Mouse (Mus musculus): ENCODE measurements around the gene Kctd2. TPM values are rescaled to one million over a fixed set of nuclear protein-coding genes. Genes with fewer than 3 reads are reported as not detected.

Gene Kctd2
- polyA plus RNA-seq, 1 experiment from 2014 or later, result 17.5 TPM

DNA sequence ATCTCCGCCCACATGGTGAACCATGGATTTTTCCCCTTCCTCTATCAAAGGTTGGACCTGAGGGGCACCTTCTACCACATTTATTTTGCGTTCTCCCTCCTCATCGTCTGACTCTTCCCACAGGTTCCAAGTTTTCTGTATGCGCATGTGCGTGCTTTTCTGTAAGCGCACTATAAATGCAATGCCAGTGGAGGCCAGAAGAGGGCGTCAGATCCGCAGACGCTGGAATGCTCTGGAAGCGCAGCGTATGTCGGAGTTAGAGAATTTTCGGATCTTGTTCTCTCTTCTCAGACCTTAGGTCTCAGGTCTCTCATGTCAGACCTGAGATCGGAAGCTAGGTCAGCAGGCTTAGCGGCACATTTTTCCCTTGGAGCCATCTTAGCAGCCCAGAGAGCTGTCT lies 35.7 kb downstream of the Kctd2 start:
- ATAC-seq (ENCODE audit: insufficient number of reproducible peaks, low FRiP score), result no peak
- Histone ChIP-seq H3K36me3 (no peaks in the 10 kb centered on the region), H3K27me3 (replicated peaks) (no peaks in the 10 kb centered on the region), H3K27ac (ENCODE audit: poor library complexity, severe bottlenecking) (no peak overlapping the region), H3K4me1 (replicated peaks) (peaks cover 18% of the 10 kb centered on the region), H3K9me3 (replicated peaks) (0 out of 2 replicates have a peak, but pooled peaks cover 3% of the 10 kb centered on the region), H3K4me2 (no peak overlapping the region), H3K4me3 (no peak overlapping the region), H3K9ac (no peak overlapping the region)
- 86% methylated on average over 15 of the region's 15 CpGs for WGBS

DNA sequence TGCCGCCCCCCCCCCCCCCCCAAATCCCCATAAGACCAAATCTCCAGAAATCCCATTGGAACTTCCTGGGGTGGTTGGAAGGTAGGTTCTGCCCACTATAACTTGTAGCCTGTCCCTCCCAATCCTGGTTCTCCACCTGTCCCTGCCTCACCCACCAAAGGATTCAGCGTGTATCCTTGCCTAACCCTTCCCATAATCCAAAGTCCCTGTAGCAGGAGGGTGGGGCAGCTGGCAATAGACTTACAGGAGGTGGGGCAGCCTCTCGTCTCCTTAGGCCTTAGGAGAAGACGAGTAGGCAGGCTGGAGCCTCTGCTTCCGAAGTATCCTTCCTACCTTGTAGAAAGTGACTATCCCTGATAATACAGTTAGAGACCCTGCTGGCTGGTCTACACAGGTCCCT lies 36.3 kb downstream of the Kctd2 start:
- Histone ChIP-seq H3K36me3 (no peaks in the 10 kb centered on the region), H3K27ac (ENCODE audit: poor library complexity, severe bottlenecking) (no peak overlapping the region), H3K27me3 (replicated peaks) (no peaks in the 10 kb centered on the region), H3K9ac (no peak overlapping the region), H3K4me3 (no peak overlapping the region), H3K4me1 (replicated peaks) (peaks cover 18% of the 10 kb centered on the region), H3K9me3 (replicated peaks) (0 out of 2 replicates have a peak, but pooled peaks cover 3% of the 10 kb centered on the region), H3K4me2 (no peak overlapping the region)
- 82% methylated on average over 5 of the region's 5 CpGs for WGBS
- no peak for ATAC-seq (ENCODE audit: insufficient number of reproducible peaks, low FRiP score)

DNA sequence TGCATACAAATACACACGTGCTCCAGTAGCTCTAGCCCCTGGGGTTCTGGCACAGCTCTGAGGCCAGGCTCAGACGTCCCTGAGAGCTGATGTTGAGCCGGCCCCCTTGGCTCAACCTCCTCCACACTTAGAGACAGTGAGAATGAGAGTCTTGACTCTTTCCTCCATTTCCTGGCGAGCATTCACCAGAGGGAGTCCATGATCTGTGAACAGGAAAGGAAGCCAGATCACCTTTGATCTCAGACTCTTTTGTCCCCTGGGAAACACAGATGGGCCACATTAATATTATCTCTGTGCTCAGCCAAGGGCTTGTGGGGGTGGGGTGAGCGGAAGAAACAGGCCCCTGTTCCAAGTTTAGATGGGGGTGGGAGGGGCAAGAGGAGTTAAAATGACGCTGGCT lies 37.5 kb downstream of the Kctd2 start:
- Histone ChIP-seq H3K27me3 (replicated peaks) (peaks cover 4% of the 10 kb centered on the region; the same call in 1 of the 2 replicates), H3K4me2 (no peak overlapping the region), H3K27ac (ENCODE audit: poor library complexity, severe bottlenecking) (no peak overlapping the region), H3K36me3 (no peaks in the 10 kb centered on the region), H3K9ac (no peak overlapping the region), H3K4me1 (replicated peaks) (peaks cover 18% of the 10 kb centered on the region), H3K9me3 (replicated peaks) (0 out of 2 replicates have a peak, but pooled peaks cover 3% of the 10 kb centered on the region), H3K4me3 (no peak overlapping the region)
- WGBS, result 23% methylated on average over 6 of the region's 6 CpGs
- ATAC-seq (ENCODE audit: insufficient number of reproducible peaks, low FRiP score), result no peak

DNA sequence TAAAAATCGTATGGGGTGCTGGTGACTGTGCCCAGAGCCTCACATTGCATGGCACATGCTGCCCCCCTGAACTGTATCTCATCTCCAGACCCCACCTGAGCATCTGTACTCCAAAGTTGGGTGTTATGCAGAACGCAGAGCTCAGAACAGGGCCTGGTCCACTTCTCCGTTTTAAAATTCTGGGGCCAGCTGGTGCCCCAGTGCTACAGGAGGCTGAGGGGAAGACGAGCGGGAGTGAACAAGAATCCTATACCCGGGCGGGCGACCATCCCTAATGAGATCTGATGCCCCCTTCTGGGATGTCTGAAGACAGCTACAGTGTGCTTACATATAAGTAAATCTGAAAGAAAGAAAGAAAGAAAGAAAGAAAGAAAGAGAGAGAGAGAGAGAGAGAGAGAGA lies 41.0 kb downstream of the Kctd2 start:
- Histone ChIP-seq H3K4me2 (no peak overlapping the region), H3K4me1 (replicated peaks) (peaks cover 18% of the 10 kb centered on the region), H3K27ac (ENCODE audit: poor library complexity, severe bottlenecking) (no peak overlapping the region), H3K4me3 (no peak overlapping the region), H3K36me3 (no peaks in the 10 kb centered on the region), H3K9me3 (replicated peaks) (no peaks in the 10 kb centered on the region), H3K9ac (no peak overlapping the region), H3K27me3 (replicated peaks) (peaks cover 9% of the 10 kb centered on the region; the same call in 1 of the 2 replicates)
- no peak for ATAC-seq (ENCODE audit: insufficient number of reproducible peaks, low FRiP score)
- WGBS, result 22% methylated on average over 8 of the region's 8 CpGs

DNA sequence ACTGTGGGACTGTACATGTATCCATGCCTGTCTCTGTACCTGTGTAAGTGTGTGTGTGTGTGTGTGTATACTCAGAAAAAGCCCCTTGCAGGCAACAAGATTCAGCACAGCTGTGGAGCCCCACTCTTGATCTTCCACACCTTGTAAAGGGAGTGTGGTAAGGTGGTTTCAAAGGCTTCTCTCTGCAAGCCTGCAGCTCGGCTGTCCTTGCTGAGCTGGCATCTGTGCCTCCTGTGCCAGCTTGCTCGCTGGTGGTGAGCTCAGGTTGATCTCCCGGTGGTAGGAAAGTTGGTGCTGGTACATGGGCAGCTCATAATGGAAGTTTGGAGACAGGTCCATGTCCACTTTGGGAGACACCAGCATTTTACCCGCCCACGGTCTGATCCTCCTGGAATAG lies 41.9 kb downstream of the Kctd2 start:
- H3K9me3 ChIP-seq (replicated peaks), result no peaks in the 10 kb centered on the region
- WGBS, result 68% methylated on average over 5 of the region's 5 CpGs

DNA sequence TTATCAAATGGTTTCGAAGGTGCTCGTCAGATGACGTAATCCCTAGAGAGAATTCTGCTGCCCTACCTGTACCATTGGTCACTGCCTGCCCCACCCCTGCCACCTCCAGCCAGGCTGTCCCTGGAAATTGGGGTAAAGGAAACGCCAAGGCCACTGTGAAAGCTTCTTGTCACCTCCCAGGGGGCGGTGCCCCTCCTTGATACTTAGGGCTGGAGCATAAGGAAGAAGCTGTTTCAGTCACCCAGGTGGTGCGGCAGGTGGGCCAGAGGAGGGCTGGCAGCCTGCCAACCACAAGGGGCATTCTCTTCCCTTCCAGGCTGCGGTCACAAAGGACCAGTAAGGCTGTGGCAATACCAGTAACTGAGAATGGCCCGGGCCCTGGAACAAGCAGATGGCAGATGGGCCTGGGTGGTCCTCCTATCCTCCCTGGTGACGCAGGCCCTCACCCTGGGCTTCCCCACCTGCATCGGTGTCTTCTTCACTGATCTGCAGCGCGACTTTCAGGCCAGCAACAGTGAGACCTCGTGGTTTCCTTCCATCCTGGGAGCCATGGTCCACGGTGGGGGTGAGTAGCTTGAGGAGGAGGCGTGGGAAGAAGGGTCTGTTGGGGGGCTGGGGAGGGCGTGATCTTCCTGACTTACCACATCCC lies 42.4 kb downstream of the Kctd2 start, which contains the start of gene Slc16a5:
Gene Slc16a5, plus strand, starts transcription at position 232 of the 649 bp plus-strand sequence.
- no peak within 1 kb of the TSS for H3K27ac ChIP-seq (ENCODE audit: poor library complexity, severe bottlenecking)

More for the DNA sequence above, 41.9 kb downstream of the Kctd2 start:
- H3K4me3 ChIP-seq, result no peak overlapping the region
- H3K27me3 ChIP-seq (replicated peaks), result peaks cover 9% of the 10 kb centered on the region; the same call in 1 of the 2 replicates
- H3K27ac ChIP-seq (ENCODE audit: poor library complexity, severe bottlenecking), result no peak overlapping the region
- no peaks in the 10 kb centered on the region for H3K36me3 ChIP-seq
- peaks cover 21% of the 10 kb centered on the region for H3K4me1 ChIP-seq (replicated peaks)
- H3K9ac ChIP-seq, result no peak overlapping the region
- no peak for ATAC-seq (ENCODE audit: insufficient number of reproducible peaks, low FRiP score)
- H3K4me2 ChIP-seq, result no peak overlapping the region

DNA sequence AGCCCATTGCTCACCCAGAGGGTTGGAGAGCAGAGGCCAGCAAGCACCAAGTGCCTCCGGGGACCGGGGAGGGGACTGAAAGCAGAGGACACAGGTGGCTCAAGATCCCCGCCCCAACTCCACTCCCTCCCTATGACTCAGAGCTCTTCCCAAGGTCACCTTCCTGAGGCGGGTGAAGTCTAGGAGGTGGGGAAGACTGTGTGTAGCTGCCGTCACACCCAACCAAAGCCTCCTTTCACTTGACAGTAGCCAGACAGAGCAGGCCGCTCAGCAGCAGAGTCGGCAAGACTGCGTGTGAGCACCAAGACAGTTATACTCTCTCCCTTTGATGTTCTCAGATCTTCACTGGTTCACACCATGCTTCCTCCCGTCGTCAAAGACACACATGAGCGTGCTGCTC lies 43.5 kb downstream of the Kctd2 start:
- H3K9ac ChIP-seq, result no peak overlapping the region
- ATAC-seq (ENCODE audit: insufficient number of reproducible peaks, low FRiP score), result no peak

More for the DNA sequence above, 42.4 kb downstream of the Kctd2 start, which contains the start of gene Slc16a5:
- WGBS, result 71% methylated on average over 16 of the region's 16 CpGs
- no peak within 1 kb of the TSS for H3K9ac ChIP-seq
- H3K4me1 ChIP-seq (replicated peaks), result peaks cover 21% of the 10 kb centered on the region
- no peak; the same call in 1 of the 2 replicates for ATAC-seq (ENCODE audit: insufficient number of reproducible peaks, low FRiP score)
- H3K9me3 ChIP-seq (replicated peaks), result no peaks in the 10 kb centered on the region
- no peaks in the 10 kb centered on the region for H3K36me3 ChIP-seq
- H3K4me3 ChIP-seq, result no peak within 1 kb of the TSS
- H3K27me3 ChIP-seq (replicated peaks), result peaks cover 9% of the 10 kb centered on the region; the same call in 1 of the 2 replicates
- H3K4me2 ChIP-seq, result no peak within 1 kb of the TSS

DNA sequence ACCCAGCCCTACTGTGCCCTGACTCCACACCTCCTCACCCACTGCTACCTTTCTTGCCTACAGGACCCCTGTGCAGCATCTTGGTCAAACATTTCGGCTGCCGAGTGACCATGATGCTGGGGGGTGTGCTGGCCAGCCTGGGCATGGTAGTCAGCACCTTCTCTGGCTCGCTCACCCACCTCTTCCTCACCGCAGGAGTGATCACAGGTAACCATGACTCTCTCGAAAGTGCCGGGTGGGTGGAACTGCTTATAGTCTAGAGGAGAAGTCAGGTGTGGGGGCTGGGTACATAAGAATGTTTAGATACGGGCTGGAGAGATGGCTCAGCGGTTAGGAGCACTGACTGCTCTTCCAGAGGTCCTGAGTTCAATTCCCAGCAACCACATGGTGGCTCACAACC lies 44.9 kb downstream of the Kctd2 start:
- WGBS, result 85% methylated on average over 8 of the region's 8 CpGs
- Histone ChIP-seq H3K36me3 (no peaks in the 10 kb centered on the region), H3K27me3 (replicated peaks) (peaks cover 9% of the 10 kb centered on the region; the same call in 1 of the 2 replicates), H3K4me1 (replicated peaks) (peaks cover 21% of the 10 kb centered on the region), H3K27ac (ENCODE audit: poor library complexity, severe bottlenecking) (no peak overlapping the region), H3K4me2 (no peak overlapping the region), H3K4me3 (no peak overlapping the region), H3K9me3 (replicated peaks) (no peaks in the 10 kb centered on the region), H3K9ac (no peak overlapping the region)
- no peak for ATAC-seq (ENCODE audit: insufficient number of reproducible peaks, low FRiP score)

More for the DNA sequence above, 43.5 kb downstream of the Kctd2 start:
- no peak overlapping the region for H3K4me3 ChIP-seq
- no peak overlapping the region for H3K27ac ChIP-seq (ENCODE audit: poor library complexity, severe bottlenecking)
- no peak overlapping the region for H3K4me2 ChIP-seq
- H3K4me1 ChIP-seq (replicated peaks), result peaks cover 21% of the 10 kb centered on the region
- H3K27me3 ChIP-seq (replicated peaks), result peaks cover 9% of the 10 kb centered on the region; the same call in 1 of the 2 replicates
- 48% methylated on average over 11 of the region's 11 CpGs for WGBS
- no peaks in the 10 kb centered on the region for H3K36me3 ChIP-seq
- H3K9me3 ChIP-seq (replicated peaks), result no peaks in the 10 kb centered on the region

DNA sequence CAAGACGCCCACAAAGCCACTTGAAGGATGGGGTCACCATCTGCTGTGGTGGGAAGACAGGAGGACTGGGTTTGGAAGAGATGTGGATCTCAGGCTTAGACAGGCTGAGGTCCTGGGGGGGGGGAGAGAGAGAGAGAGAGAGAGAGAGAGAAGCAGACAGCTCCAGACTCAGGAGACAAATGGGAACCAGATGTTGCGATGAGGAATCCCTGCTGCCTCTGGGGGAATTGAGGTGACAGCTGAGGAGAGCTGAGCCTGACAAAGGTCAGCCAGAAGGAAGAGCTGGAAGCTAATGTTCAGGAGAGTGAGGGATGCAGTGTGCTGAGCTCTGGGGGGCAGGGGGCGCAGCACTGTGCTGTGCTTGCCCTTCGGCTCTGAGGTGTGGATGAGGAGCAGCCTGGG lies 47.3 kb downstream of the Kctd2 start:
- no peak for ATAC-seq (ENCODE audit: insufficient number of reproducible peaks, low FRiP score)
- H3K9me3 ChIP-seq (replicated peaks), result no peaks in the 10 kb centered on the region
- 0 out of 2 replicates have a peak overlapping the region, but pooled peaks have one; percentile 19 for H3K9ac ChIP-seq
- no peak overlapping the region for H3K27ac ChIP-seq (ENCODE audit: poor library complexity, severe bottlenecking)
- H3K36me3 ChIP-seq, result no peaks in the 10 kb centered on the region
- H3K27me3 ChIP-seq (replicated peaks), result peaks cover 7% of the 10 kb centered on the region; the same call in 1 of the 2 replicates
- H3K4me2 ChIP-seq, result no peak overlapping the region
- peaks cover 21% of the 10 kb centered on the region for H3K4me1 ChIP-seq (replicated peaks)
- 21% methylated on average over 4 of the region's 4 CpGs for WGBS
- H3K4me3 ChIP-seq, result no peak overlapping the region

DNA sequence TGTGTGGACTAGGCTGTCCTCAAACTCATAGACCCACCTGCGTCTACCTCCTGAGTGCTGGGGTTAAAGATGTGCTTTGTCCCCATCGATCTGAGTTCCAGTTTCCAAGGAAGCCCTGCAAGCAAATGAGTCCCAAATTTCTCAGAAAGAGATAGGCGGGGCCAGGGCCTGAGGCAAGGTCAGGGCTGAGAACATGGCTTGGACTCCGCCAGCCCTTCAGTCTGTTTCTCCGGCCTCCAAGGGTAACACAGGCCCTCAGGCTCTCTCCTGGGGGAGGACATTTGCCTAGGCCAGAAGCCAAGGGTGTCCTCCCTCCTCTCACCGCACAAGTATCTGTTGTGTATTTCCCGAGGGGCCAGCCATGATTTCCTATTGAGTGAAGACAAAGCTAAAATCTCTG lies 52.3 kb downstream of the Kctd2 start:
- Histone ChIP-seq H3K36me3 (no peaks in the 10 kb centered on the region), H3K4me1 (replicated peaks) (peaks cover 44% of the 10 kb centered on the region), H3K9me3 (replicated peaks) (no peaks in the 10 kb centered on the region), H3K4me3 (no peak overlapping the region), H3K27me3 (replicated peaks) (no peaks in the 10 kb centered on the region), H3K4me2 (no peak overlapping the region), H3K9ac (no peak overlapping the region; the same call in 1 of the 2 replicates), H3K27ac (ENCODE audit: poor library complexity, severe bottlenecking) (no peak overlapping the region)
- WGBS, result 75% methylated on average over 7 of the region's 7 CpGs
- ATAC-seq (ENCODE audit: insufficient number of reproducible peaks, low FRiP score), result no peak

DNA sequence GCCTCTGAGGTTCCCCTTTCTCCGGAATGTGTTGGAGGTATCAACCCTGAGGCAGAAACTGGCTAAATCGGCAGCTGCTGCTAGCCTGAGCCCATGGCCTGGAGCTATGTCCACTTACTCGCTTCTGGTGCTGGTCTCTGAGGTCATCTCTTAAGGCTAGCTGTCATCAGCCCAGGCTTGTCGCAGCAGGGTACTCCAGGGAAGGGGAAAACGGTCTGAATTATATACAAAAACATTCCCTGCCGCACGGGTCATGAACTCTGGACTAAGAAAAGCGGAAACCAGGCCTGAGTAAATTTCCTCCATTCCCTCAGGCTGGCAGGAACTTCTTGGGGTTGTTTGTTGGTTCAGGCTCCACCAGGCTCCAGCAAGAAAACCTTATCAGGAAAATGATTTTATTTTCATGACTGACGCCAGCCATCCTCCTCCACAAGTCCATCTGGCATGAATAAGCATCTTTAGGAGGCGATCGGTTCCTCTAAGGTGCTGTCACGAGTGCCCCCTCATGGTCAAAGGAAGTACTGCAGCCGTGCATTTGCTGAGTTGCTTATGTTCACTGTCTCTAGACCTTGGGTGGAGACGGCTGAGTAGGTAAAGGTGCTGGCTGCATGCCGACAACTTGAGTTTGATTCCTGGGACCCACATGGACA lies 53.8 kb downstream of the Kctd2 start:
- peak; percentile 66 for ATAC-seq (ENCODE audit: insufficient number of reproducible peaks, low FRiP score)
- H3K27ac ChIP-seq (ENCODE audit: poor library complexity, severe bottlenecking), result peak overlapping the region; percentile 76
- H3K9ac ChIP-seq, result peak overlapping the region; percentile 16; the same call in 1 of the 2 replicates
- no peaks in the 10 kb centered on the region for H3K36me3 ChIP-seq
- H3K27me3 ChIP-seq (replicated peaks), result no peaks in the 10 kb centered on the region
- no peak overlapping the region for H3K4me3 ChIP-seq
- no peaks in the 10 kb centered on the region for H3K9me3 ChIP-seq (replicated peaks)
- WGBS, result 15% methylated on average over 15 of the region's 15 CpGs
- H3K4me2 ChIP-seq, result peak overlapping the region; percentile 21; the same call in 1 of the 2 replicates
- peaks cover 40% of the 10 kb centered on the region for H3K4me1 ChIP-seq (replicated peaks)
